ENCODE assay signal across 14 mouse cellular contexts in genomic region chr7:67701252-67701914, GRCm38 (mm10). TPM values are rescaled to one million over a fixed set of nuclear protein-coding genes. Genes with fewer than 3 reads are reported as not detected.
A peak's percentile ranks its signal among the peaks of the same experiment; 100 is the strongest.
DNase-seq lines count a peak whose midpoint lies in the region; ATAC-seq lines count a peak whose summit lies in the region.
"Had no signal": no experiment of that assay in that cellular context is flagged by ENCODE, and none has a peak within 500 bp of the region (broad histone marks: within the 10 kb centered on the region; RNA-seq: fewer than 3 reads in every experiment).

No protein-coding gene starts in this region.

- no peak overlapping the region for H3K4me2 ChIP-seq in heart, embryonic 11.5 days
- no peak overlapping the region for H3K4me2 ChIP-seq in hindbrain, embryonic 13.5 days
- no peak overlapping the region for H3K4me2 ChIP-seq in hindbrain, embryonic 12.5 days (replicated peaks)
- H3K4me2 ChIP-seq: forebrain, embryonic 12.5 days; limb, embryonic 12.5 days; liver, embryonic 13.5 days had no signal

- no peak overlapping the region for H3K4me3 ChIP-seq in heart, embryonic 11.5 days (ENCODE audit: low read depth, low read length)
- H3K4me3 ChIP-seq in hindbrain, embryonic 13.5 days = no peak overlapping the region
- H3K4me3 ChIP-seq in hindbrain, embryonic 12.5 days = no peak overlapping the region
- H3K4me3 ChIP-seq: forebrain, embryonic 12.5 days; limb, embryonic 12.5 days; liver, embryonic 13.5 days had no signal

- H3K9me3 ChIP-seq in heart, embryonic 11.5 days (replicated peaks; ENCODE audit: control insufficient read depth, low read length) = no peaks in the 10 kb centered on the region
- no peaks in the 10 kb centered on the region for H3K9me3 ChIP-seq in hindbrain, embryonic 13.5 days
- H3K9me3 ChIP-seq in hindbrain, embryonic 12.5 days (replicated peaks) = no peaks in the 10 kb centered on the region
- H3K9me3 ChIP-seq: forebrain, embryonic 12.5 days; limb, embryonic 12.5 days; liver, embryonic 13.5 days had no signal

- H3K27ac ChIP-seq in heart, embryonic 11.5 days (ENCODE audit: low read depth, low read length) = 0 out of 2 replicates have a peak overlapping the region, but pooled peaks have one; percentile 2
- H3K27ac ChIP-seq in hindbrain, embryonic 13.5 days = peak overlapping the region; percentile 23; the same call in 1 of the 2 replicates
- no peak overlapping the region for H3K27ac ChIP-seq in hindbrain, embryonic 12.5 days
- H3K27ac ChIP-seq: forebrain, embryonic 12.5 days; hindbrain, postnatal 0 days; limb, embryonic 12.5 days; liver, embryonic 13.5 days had no signal

- ATAC-seq in heart, embryonic 11.5 days (replicated peaks; ENCODE audit: insufficient number of reproducible peaks, low FRiP score, low TSS enrichment) = no peak
- no peak for ATAC-seq in hindbrain, embryonic 13.5 days (ENCODE audit: low FRiP score)
- ATAC-seq in hindbrain, embryonic 12.5 days (ENCODE audit: low FRiP score) = no peak
- ATAC-seq: activated CD4-positive, CD25-positive, alpha-beta regulatory T cell, adult 4 months had no signal

- no peaks in the 10 kb centered on the region for H3K27me3 ChIP-seq in heart, embryonic 11.5 days (ENCODE audit: control insufficient read depth, insufficient read depth, low read length)
- H3K27me3 ChIP-seq in hindbrain, embryonic 13.5 days = no peaks in the 10 kb centered on the region
- no peaks in the 10 kb centered on the region for H3K27me3 ChIP-seq in hindbrain, embryonic 12.5 days
- H3K27me3 ChIP-seq: forebrain, embryonic 12.5 days; limb, embryonic 12.5 days; liver, embryonic 13.5 days had no signal

- H3K4me1 ChIP-seq in heart, embryonic 11.5 days (ENCODE audit: control insufficient read depth, insufficient read depth, low read length) = peaks cover 28% of the 10 kb centered on the region
- H3K4me1 ChIP-seq in hindbrain, embryonic 13.5 days (replicated peaks) = peaks cover 11% of the 10 kb centered on the region
- H3K4me1 ChIP-seq in hindbrain, embryonic 12.5 days = peaks cover 8% of the 10 kb centered on the region; the same call in 1 of the 2 replicates
- H3K4me1 ChIP-seq: forebrain, embryonic 12.5 days; limb, embryonic 12.5 days; liver, embryonic 13.5 days had no signal

- WGBS in heart, embryonic 11.5 days (ENCODE audit: insufficient replicate concordance) = 55% methylated on average over 17 of the region's 17 CpGs
- 63% methylated on average over 17 of the region's 17 CpGs for WGBS in hindbrain, embryonic 13.5 days
- 68% methylated on average over 17 of the region's 17 CpGs for WGBS in hindbrain, embryonic 12.5 days

- no peak overlapping the region for H3K9ac ChIP-seq in heart, embryonic 11.5 days (ENCODE audit: low read depth, low read length)
- no peak overlapping the region for H3K9ac ChIP-seq in hindbrain, embryonic 13.5 days
- H3K9ac ChIP-seq in hindbrain, embryonic 12.5 days = no peak overlapping the region
- H3K9ac ChIP-seq: forebrain, embryonic 12.5 days; limb, embryonic 12.5 days; liver, embryonic 13.5 days had no signal

- peaks cover 4% of the 10 kb centered on the region; the same call in 1 of the 2 replicates for H3K36me3 ChIP-seq in heart, embryonic 11.5 days (ENCODE audit: control insufficient read depth, insufficient read depth, low read length)
- 0 out of 2 replicates have a peak, but pooled peaks cover 5% of the 10 kb centered on the region for H3K36me3 ChIP-seq in hindbrain, embryonic 13.5 days
- peaks cover 8% of the 10 kb centered on the region; the same call in 1 of the 2 replicates for H3K36me3 ChIP-seq in hindbrain, embryonic 12.5 days
- H3K36me3 ChIP-seq: liver, embryonic 13.5 days had no signal

- intact Hi-C loops in heart, postnatal 10 days (cut with DNase I) = loop anchor here (2.0 kb wide), 1 partner anchor 29 kb away; no protein-coding TSS in a partner anchor

- no peak for DNase-seq in heart, postnatal 10 days
- peak; percentile 47 for DNase-seq in urinary bladder, postnatal 10 days (ENCODE audit: low spot score)
- DNase-seq in urinary bladder, postnatal 36 days (ENCODE audit: low spot score in 2 of 2) = no peak
- no peak for DNase-seq in spleen, adult 18-20 months
- DNase-seq: right cerebral cortex, postnatal 25 days had no signal

RNA-seq across cellular contexts. Expression of gene Ttc23, which starts 54.2 kb away (rescaled TPM):
- 20.2 and 24.6 TPM in 2 replicates for polyA plus RNA-seq in heart, embryonic 11.5 days (2014; fragmentation: Nextera tagmentation; extraction: Ambion mirVana)
- total RNA-seq in heart, postnatal 10 days (2021) = 10 to 100 TPM; 29.4 to 32.9 TPM
- polyA plus RNA-seq in hindbrain, embryonic 13.5 days (2015; fragmentation: Nextera tagmentation; extraction: Ambion mirVana) = 12.0 and 12.2 TPM in 2 replicates
- 31.6 and 33.1 TPM in 2 replicates for polyA plus RNA-seq in hindbrain, embryonic 12.5 days (2016; fragmentation: Nextera tagmentation; extraction: Ambion mirVana)

RNA-seq across cellular contexts. Expression of gene Lrrc28, which starts 56.3 kb away (rescaled TPM):
- polyA plus RNA-seq in heart, embryonic 11.5 days (2014; fragmentation: Nextera tagmentation; extraction: Ambion mirVana) = 10.8 and 11.5 TPM in 2 replicates
- total RNA-seq in heart, postnatal 10 days (2021) = 10 to 100 TPM; 19.4 to 20.3 TPM
- polyA plus RNA-seq in hindbrain, embryonic 13.5 days (2015; fragmentation: Nextera tagmentation; extraction: Ambion mirVana) = 32.2 and 33.0 TPM in 2 replicates
- 31.3 and 33.8 TPM in 2 replicates for polyA plus RNA-seq in hindbrain, embryonic 12.5 days (2016; fragmentation: Nextera tagmentation; extraction: Ambion mirVana)

RNA-seq across cellular contexts. Expression of gene Synm, which starts 58.2 kb away (rescaled TPM):
- polyA plus RNA-seq in heart, embryonic 11.5 days (2014; fragmentation: Nextera tagmentation; extraction: Ambion mirVana) = 3.4 and 5.9 TPM in 2 replicates
- total RNA-seq in heart, postnatal 10 days (2021) = 1 to 10 TPM; 4.8 to 5.1 TPM
- 5.2 and 7.0 TPM in 2 replicates for polyA plus RNA-seq in hindbrain, embryonic 13.5 days (2015; fragmentation: Nextera tagmentation; extraction: Ambion mirVana)
- polyA plus RNA-seq in hindbrain, embryonic 12.5 days (2016; fragmentation: Nextera tagmentation; extraction: Ambion mirVana) = 5.9 and 6.8 TPM in 2 replicates
- total RNA-seq: monocyte, adult 5-6 weeks had no signal
- polyA plus RNA-seq: activated CD4-positive, CD25-positive, alpha-beta regulatory T cell, adult 4 months had no signal
